Mouse (Mus musculus) frontal cortex, postnatal 36 days (tissue): ENCODE data around the gene Zcchc4.

Experiments
- DNase-seq, 2 experiments: peaks; one replicate each; pipeline ENCODE4 v3.0.0; 2022; ENCODE audit warnings: low spot score in 2 of 2

The Zcchc4 gene

DNA sequence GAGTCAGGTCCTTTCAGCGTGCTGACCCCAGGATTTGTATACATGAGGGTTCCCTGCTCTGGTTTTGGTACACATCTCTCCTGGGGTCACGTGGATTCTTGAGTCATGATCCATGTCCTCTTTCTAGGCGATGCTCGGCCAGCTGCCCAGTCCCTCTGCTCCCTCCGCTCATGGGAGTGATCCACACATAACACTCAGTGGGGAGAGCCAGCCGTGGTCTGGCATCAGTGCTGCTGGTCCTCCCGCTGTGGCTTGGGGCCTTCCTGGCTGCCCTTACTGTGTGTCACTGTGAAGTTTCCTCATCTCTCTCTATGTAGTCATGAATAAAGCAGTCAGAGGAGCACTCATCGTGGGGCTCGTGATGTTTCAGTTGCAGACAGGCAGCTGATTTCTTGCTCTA lies 18.9 kb downstream of the Zcchc4 start:
- DNase-seq = no peak

DNA sequence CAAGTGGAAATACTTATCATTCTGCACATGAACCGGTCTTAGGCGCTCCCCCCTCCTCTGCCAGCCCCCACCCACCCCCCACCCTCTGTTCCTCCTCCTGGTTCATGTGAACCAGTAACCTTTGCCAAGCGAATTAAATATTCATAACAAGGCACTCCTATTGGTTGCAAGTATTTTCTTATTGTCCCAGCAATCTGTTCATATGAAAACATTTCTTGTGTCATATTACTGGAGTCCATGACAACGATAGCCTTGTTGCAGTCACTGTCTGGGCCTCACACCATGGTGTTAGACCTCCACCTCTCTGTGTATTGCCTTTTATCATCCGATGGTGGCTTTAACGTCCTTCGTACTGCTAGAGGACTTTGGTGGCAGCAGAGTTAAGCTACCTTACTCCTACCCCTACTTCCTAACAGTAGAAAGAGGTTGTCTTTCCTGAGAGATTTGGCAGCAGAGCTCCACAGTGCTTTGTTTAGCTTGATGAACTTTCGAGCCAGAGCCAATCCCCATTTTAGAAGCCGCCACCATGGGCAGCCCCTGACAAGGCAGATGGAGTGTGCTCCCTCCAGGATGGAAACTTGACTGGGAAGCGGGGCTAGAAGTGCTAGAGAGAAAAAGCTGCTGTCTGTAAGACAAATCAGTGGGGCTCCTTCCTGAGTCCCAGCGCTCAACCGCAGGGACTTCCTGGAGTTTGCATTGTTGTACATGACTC lies 24.2 kb downstream of the Zcchc4 start:
- DNase-seq = no peak

DNA sequence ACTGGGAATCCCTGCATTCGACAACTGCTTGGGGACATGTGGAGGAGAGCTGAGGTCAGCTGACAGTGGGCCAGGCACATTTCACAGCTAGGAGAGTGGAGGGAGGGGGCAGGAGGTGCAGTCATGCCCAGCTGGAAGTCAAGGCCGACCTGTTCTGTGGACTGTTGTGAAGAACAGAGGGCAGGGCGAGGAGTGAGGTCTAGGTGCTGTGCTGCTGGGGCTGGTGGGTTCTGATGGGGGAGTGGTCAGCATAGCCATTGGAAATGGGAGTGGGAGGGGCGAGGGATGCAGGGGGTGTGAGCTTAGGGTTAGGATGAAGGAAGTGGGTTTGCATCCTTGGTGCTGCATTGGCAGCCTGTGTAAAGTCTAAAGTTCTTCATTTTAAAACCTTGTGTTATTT lies 30.6 kb downstream of the Zcchc4 start:
- no peak for DNase-seq

DNA sequence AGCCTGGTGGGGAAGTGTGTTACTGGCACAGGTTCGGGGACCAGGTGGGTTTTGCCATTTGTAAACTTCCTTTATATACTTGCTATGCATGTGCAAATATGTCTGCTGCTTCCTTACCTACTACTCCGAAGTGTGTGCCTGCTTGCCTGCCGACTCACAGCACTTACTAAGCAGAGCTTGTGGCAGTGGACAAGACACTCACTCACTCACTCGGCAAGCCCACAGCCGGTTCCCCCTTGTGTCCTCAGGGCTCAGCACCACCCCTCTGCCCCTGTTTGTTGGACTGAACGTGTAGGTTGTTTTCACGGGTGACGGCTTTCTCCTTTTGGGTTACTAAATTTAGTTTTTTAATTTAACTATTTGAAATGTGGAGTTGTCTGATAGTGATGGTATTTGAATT lies 31.1 kb downstream of the Zcchc4 start:
- no peak for DNase-seq

DNA sequence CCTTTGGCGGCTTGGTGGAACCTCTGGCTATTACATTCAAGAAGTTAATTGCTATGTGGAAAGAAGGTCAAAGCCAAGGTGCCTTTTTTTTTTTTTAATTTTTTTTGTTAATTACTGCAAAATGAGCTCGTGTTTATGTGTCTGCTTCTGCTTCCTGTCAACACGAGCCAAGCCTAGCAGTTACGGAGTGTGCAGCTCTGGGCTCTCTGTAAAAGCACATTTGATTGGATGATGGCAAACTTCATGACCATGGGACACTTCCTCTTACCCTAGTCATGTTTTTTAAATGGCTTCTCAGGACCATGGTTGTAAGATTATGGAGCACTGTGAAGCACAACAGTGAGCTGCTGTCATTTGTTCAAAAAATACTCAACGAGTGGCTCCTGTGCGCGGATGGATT lies 31.8 kb downstream of the Zcchc4 start:
- no peak for DNase-seq

DNA sequence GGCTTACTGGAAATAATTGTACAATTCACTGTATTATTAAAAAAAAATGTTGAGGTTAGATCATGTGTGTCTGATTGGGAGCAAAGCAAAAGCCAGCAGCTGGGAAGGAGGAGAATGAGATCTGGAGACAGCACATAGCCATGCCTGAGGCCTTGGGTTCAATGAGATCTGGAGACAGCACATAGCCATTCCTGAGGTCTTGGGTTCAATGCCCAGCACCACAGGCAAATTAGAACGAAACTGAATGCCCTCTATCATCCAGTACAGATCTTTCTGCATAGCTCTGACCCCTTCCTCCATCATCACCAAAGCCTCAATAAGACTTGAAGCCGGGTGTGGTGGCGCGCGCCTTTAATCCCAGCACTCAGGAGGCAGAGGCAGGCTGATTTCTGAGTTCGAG lies 35.2 kb downstream of the Zcchc4 start:
- no peak for DNase-seq

DNA sequence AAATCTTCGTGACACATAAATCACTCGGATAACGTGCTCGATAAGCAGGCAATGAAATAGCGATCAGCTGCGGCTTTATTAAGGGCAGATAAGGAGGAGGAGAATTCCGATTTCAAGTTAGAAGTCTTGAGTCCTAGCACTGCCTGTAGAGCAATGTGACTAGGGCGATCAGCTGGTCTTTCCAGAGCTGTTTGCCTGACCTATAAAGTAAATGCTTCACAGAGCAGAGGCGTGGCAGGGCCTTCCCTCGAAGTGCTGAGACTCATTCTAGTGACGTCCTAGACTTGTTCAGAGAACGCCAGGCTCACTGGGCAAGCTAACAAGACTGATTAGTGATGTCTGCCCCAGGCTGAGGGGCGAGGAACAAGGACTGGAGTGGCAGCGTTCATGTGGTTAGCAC lies 35.8 kb downstream of the Zcchc4 start:
- no peak for DNase-seq

DNA sequence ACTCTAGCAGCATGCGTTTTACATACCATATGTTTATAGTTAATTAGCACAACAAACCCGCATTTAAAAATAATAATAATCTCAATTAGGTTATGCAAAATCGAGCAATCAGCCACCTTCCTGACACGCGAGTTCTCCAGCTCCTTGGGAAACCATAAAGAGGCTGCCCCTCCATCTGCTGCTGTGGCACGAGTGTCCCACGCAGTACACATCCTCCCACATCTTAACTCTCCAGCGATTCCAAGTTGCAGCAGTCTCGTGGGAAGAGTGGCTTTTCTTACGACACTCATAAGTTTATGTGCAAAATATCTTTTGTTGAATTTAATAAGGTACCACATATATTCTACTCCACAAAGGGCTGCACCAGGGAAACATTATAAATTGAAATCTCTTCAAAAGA lies 37.2 kb downstream of the Zcchc4 start:
- DNase-seq = peak in 1 of 2 experiments; percentile 49

DNA sequence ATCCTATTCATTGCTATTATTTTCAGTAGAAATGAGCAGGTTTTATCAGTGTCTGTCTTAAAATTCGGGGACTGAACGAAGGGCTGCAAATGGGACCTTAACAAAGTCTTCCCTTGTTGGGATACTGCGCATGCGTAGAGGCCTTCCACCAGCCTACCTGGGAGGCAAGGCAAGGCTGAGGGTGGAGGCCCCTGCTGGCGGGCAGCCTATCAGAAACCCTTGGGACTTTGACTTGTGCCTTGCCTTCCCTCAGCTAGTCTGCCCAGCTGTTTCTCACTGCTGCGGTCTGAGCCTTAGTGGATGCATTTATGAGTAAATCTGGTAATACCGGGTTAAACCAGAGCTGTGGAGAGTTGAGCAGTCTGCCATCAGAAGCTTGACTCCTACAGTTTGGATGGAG lies 38.1 kb downstream of the Zcchc4 start:
- DNase-seq = no peak

DNA sequence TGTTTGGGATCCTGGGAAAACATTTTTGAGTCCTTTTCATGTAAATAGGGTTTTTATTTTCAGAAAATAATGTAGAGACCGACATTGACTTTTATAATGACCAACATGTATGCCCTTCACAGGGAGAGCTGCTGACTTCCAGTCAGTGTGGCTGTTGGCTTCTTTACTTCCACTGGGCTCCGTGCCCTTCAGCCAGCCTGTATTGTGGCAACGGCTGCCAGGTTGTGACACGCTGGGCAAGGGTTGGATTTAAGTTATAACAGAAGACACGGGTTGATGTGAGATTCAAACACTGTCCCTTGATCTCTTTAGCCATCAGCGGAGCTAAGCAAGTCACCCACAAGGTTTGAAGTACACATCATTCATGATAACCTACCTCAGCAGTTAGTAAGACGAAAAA lies 43.5 kb downstream of the Zcchc4 start:
- DNase-seq = no peak

DNA sequence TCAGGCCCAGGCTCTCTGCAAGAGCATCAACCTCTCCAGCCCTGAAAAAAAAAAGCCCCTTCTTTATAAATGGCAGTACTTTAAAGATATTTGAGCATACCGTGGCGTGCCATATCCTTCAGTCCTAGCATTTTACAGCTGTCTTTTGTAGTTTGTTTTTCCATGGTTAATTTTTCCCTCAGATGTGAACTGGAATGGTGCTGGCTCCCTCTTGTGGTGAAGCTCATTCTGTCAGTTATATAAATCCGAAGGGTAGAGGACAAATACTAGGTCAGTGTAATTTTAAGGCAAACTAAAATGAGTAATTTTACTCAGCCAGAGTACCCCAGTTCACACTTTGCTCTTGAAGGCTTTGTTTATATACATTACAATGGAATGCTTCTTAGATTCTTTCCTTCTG lies 46.5 kb downstream of the Zcchc4 start:
- peak; percentile 53 to 80 for DNase-seq

DNA sequence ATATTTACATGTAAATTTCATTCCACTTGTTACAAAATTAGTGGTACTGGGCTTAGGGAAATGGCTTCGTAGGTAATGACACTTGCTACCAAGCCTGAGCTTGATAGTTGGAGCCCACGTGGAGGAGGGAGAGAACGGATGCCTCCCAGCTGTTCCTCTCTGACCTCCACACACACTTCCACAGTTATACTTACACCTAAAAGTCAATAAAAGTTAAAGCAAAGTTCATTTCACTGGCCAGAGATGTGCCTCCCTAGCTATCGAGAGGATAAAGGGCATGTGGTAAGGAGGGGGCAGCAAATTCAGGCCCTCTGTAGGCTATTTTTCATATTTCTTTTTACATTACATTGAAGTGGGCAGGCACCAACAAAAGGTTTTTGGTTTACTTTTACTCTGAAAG lies 52.7 kb downstream of the Zcchc4 start:
- DNase-seq = no peak

DNA sequence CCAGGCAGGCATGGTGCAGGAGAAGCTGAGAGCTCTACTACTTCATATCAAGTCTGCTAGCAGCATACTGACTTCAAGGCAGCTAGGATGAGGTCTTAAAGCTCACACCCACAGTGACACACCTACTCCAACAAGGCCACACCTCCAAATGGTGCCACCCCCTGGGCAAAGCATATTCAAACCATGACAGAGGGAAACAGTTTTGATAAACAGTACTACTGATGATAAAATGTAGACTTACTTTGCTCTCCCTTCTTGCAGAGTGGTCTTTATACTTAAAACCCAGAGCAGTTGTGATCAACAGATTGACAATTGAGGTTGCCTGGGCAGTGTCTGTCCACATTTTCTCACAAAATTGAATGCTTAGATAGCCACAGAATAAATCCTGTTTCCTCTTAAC lies 57.8 kb downstream of the Zcchc4 start:
- DNase-seq = peak in 1 of 2 experiments; percentile 4

DNA sequence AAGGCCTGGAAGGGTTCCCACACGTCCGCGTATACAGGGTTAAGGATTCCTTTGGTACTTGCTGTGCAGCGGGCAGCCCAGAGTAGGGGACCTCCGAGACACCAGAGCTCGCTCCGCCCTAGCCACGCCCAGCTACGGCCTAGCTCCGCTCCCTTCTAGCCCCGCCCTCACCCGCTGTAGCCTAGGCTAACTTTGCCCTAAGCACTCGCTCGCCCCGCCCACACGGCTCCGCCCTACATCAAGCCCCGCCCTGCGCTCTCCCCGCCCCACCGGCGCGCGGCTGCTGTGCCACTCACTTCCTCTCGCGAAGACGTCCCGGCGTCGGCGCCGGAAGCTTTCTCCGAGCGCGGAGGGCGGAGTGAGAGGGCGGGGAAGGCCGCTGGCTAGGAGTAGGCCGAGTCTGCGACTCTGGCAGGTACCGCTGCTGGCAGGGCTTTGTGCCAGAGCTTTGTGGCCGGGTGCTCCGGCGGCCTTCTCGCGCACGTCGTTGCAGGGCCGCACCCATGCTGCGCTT lies 58.6 kb downstream of the Zcchc4 start, which contains the start of gene Anapc4:
Anapc4 (plus strand) TSS at position 252 of the 514 bp plus-strand sequence.
- DNase-seq = peak; percentile 99 to 100

DNA sequence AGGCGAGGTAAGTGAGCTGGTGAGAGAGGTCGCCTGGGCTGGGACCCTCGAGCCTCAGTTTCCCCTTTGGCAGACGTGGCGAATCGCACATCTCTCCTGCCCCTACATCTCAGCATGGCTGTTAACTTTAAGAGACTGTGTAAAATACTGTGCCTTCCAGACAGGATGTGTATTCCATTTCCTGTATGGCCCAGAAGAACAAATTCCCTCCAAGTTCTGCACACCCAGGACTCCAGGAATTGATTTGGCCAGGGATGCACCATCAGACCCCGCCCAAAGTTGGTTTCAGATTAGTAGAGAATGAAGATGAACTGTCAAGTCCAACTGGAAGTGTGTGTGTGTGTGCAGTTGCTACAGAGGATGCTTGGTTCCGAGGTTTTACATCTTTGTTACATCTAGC lies 59.2 kb downstream of the Zcchc4 start:
- DNase-seq = no peak

DNA sequence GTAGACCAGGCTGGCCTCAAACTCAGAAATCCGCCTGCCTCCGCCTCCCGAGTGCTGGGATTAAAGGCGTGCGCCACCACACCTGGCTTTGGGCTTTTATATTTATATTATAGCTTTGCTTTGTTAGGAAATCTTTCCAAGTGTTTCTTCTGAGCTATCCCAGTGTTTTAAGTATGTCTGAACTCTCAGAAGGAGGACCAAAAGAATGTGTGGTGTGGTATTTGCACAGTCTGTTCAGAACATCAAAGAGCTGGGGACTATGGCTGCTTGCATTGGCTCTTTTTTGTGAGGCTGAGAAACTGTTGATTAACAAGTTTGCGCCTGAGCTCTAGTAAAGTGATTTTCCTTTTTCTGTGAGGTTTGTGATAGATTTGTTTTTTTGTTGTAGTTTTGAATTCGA lies 69.1 kb downstream of the Zcchc4 start:
- DNase-seq = no peak

DNA sequence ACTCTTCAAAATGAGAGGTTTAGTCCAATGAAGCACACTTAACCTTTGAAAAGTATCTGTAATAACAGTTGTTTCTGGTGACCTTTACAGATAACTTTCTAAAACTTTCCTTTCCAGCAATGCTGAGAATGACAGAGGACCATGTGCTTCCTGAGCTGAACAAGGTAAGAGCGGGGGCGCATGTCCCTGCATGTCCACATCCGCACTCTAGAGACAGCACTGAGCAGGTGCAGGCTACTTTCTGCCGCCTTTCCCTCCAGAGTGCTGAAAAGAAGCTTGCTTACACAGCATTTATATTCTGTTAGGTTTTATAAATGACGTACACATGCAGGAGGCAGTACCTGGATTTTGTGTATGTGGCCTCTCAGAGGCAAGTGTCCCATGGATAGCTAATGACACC lies 80.5 kb downstream of the Zcchc4 start:
- DNase-seq = no peak

DNA sequence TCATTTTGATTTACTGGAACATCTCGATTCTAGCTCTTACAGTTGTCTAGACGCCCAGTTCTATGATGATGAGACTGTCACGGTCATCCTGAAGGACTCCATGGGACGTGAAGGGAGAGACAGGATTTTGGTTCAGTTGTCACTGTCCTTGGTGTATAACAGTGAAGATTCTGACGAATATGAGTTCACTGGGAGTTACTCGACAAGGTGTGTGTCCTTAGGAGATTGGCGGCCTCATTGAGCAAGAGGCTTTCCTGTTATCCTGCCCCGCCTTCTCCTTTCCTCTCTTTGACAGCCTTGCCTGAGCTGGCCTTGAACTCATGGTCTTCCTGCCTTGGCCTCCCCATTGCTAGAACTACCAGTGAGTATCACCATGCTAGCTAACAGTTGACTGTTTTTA lies 89.2 kb downstream of the Zcchc4 start:
- no peak for DNase-seq

DNA sequence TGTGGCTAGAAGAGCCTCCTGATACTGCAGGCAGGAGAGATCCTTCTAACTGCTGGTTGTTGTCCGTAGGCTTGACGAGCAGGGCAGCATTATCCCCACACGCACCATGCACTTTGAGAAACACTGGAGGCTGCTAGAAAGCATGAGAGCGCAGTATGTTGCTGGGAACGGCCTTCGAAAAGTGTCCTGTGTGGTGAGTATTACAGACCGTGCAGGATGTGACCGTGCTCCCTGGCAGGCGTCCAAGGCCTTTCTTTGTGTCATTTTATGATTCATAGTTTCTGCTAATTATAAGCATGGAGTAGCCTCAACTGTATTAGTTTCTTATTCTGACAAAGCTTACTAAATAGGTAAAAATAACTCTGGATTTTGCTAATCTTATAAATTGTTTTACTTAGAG lies 90.6 kb downstream of the Zcchc4 start:
- DNase-seq = no peak

DNA sequence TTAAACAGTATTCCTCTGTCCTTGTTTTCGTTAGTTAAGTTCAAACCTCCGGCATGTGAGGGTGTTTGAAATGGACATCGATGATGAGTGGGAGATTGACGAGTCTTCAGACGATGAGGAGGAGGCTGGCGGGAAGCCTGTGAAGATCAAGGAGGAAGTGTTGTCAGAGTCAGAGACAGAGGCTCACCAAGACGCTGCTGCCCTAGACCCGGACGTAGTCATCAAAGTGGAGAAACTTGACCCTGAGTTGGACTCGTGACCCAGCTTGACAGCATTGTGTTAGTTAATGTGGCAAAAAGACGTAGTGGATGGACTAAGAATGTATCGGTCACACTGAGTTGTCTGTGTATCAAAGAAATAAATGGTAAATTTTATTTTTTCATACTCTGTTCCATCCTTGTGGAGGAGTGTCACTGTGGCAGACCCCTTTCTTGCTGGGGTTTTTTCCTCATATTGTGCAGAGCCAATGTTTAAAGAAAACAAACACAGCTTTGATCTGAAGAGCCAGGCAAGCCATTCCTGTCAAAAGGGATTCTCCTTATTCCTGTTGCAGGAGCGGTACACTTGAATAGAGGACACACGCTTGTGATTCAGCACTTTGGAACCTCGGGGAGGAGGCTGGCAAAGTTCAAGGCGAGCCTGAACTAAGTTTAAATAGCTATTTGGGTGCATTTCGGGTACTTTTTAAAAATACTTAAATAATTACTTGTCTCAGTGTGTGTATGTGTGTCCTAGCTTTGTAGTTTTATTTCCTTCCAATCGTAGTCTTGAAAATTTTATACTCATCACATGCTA lies 91.3 kb downstream of the Zcchc4 start:
- DNase-seq = no peak

DNA sequence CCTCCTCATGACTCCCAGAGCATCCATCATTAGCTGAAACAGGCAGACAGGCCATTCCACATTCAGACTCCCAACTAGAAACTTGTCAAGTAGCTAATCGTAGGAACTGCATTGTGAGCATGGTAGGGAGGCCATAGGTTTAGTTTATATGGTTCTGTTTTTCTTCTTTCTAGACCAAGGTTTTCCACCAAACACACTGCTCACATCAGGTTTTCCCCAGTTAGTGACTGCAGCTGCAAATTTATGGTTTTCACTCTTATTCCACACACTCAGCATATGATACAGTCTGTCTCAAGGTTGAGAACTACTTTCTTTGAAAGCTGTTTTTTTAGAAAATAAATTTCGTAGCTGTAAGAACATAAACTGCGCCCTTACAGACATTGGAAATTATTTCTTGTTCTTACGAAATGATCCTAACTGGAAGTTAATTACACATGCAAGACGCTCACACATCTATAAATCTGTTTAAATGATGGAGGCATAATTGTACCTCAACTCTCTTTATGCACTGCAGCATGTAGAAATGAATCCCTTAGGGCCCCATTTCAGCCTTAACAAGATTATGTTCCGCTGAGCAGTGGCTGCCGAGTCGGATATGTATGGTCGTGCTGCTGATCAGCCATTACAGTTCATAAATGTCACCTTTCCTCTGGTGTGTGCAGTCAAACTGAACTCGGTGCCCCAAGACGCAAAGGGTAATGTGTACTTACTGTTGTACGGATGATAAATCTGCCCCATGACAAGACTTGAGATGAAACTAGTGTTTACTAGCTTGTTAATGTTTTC lies 93.9 kb downstream of the Zcchc4 start:
- no peak for DNase-seq

DNA sequence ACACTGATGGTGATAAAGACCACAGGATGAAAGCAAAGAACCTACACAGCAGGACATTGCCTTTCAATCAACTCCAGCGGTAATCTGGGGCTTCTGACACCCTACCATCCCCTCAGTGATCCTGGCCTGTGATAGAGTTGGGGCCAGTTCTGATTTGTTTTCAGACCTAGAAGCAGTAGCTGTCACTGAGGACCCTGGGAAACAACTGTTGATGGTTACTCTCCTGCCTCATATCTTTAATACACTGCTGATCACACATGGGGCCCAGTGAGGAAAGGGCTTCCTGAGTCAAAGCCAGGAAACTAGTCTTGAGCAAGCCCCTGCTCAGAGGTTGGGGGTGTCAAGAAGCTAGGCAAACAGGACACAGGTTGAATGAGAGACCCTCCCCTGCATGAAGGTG lies 96.3 kb downstream of the Zcchc4 start:
- DNase-seq = no peak
